Mouse (Mus musculus) MEL (cell line): ENCODE measurements around the gene Usp22. TPM values are rescaled to one million over a fixed set of nuclear protein-coding genes. Genes with fewer than 3 reads are reported as not detected.

ENCODE experiments used
- DNase-seq: peaks from one replicate; pipeline ENCODE4 v3.0.0; 2011; ENCODE audit warnings: low read depth, low spot score
- H3K27ac ChIP-seq: 2 replicates; pipeline ENCODE4 v1.5.1; 2012; ENCODE audit warnings: low read depth, mild to moderate bottlenecking, control low read depth, low read length, moderate library complexity; ENCODE audit not compliant: control insufficient read depth
- H3K27me3 ChIP-seq, 2 experiments: fragments of 150-350 bp in 1 of 2; sonication (generic) in 1 of 2; 2 replicates each; pipeline ENCODE4 v1.6.1; 2012; ENCODE audit warnings: low read length in 2 of 2, mild to moderate bottlenecking in 2 of 2, improper control_type of control experiment in 1 of 2, moderate library complexity in 1 of 2; ENCODE audit not compliant: insufficient read depth in 2 of 2, control insufficient read depth in 1 of 2
- H3K36me3 ChIP-seq, 2 experiments: 2 replicates each; pipeline ENCODE4 v1.6.1; 2012 to 2014; ENCODE audit warnings: low read length in 2 of 2, improper control_type of control experiment in 1 of 2, inconsistent platforms in 1 of 2, mild to moderate bottlenecking in 1 of 2; ENCODE audit not compliant: insufficient read depth in 2 of 2, control insufficient read depth in 1 of 2
- H3K4me1 ChIP-seq, 2 experiments: fragments of 150-350 bp in 1 of 2; sonication (generic) in 1 of 2; 2 replicates each; pipeline ENCODE4 v1.6.1; 2012; ENCODE audit warnings: low read length in 2 of 2, improper control_type of control experiment in 1 of 2, mild to moderate bottlenecking in 1 of 2; ENCODE audit not compliant: insufficient read depth in 2 of 2, control insufficient read depth in 1 of 2
- H3K4me3 ChIP-seq, 2 experiments: fragments of 150-350 bp in 1 of 2; sonication (generic) in 1 of 2; 2 replicates each; pipeline ENCODE4 v1.5.1; 2012; ENCODE audit warnings: low read depth in 2 of 2, low read length in 2 of 2, mild to moderate bottlenecking in 2 of 2, moderate library complexity in 2 of 2, control low read depth in 1 of 2, improper control_type of control experiment in 1 of 2; ENCODE audit not compliant: control insufficient read depth in 1 of 2, insufficient read depth in 1 of 2
- H3K79me2 ChIP-seq: 2 replicates; pipeline ENCODE4 v1.6.1; 2012; ENCODE audit warnings: mild to moderate bottlenecking, low read length, moderate library complexity; ENCODE audit not compliant: control insufficient read depth, poor library complexity, insufficient read depth
- H3K9ac ChIP-seq: 2 replicates; pipeline ENCODE4 v1.6.1; 2012; ENCODE audit warnings: low read depth, mild to moderate bottlenecking, control low read depth, low read length, moderate library complexity; ENCODE audit not compliant: control insufficient read depth, poor library complexity, severe bottlenecking
- H3K9me3 ChIP-seq: fragments of 150-350 bp; sonication (generic); replicated peaks from 2 replicates; pipeline ENCODE4 v1.6.1; 2012; ENCODE audit warnings: mild to moderate bottlenecking, low read length, improper control_type of control experiment, moderate library complexity; ENCODE audit not compliant: insufficient read depth
- CHD1 ChIP-seq: IDR thresholded peaks from 2 replicates; pipeline ENCODE4 v1.6.1; 2012; ENCODE audit warnings: low read depth, mild to moderate bottlenecking, inconsistent platforms, low read length, improper control_type of control experiment
- CTCF ChIP-seq, 3 experiments: IDR thresholded peaks in 2 of 3; conservative IDR thresholded peaks in 1 of 3; 2 replicates each; pipeline ENCODE4 v1.5.1; 2011 to 2012; ENCODE audit warnings: low read length in 3 of 3, low read depth in 2 of 3, mild to moderate bottlenecking in 2 of 3, improper control_type of control experiment in 1 of 3, inconsistent platforms in 1 of 3, mixed read lengths in 1 of 3, moderate library complexity in 1 of 3; ENCODE audit not compliant: control insufficient read depth in 1 of 3, insufficient read depth in 1 of 3, poor library complexity in 1 of 3, severe bottlenecking in 1 of 3
- E2F4 ChIP-seq: IDR thresholded peaks from 2 replicates; pipeline ENCODE4 v1.6.1; 2011; ENCODE audit warnings: low read depth, low read length, improper control_type of control experiment, borderline replicate concordance
- ELF1 ChIP-seq: IDR thresholded peaks from 2 replicates; pipeline ENCODE4 v1.6.1; 2014; ENCODE audit warnings: low read depth, mild to moderate bottlenecking, inconsistent platforms, low read length, improper control_type of control experiment, moderate library complexity
- EP300 ChIP-seq, 2 experiments: IDR thresholded peaks; 2 replicates each; pipeline ENCODE4 v1.6.1; 2011; ENCODE audit warnings: improper control_type of control experiment in 2 of 2, low read length in 2 of 2, low read depth in 1 of 2, mild to moderate bottlenecking in 1 of 2
- ETS1 ChIP-seq: IDR thresholded peaks from 2 replicates; pipeline ENCODE4 v1.6.1; 2012; ENCODE audit warnings: low read depth, mild to moderate bottlenecking, inconsistent platforms, low read length, improper control_type of control experiment, moderate library complexity
- GABPA ChIP-seq: IDR thresholded peaks from 2 replicates; pipeline ENCODE4 v1.6.1; 2012; ENCODE audit warnings: low read depth, mild to moderate bottlenecking, inconsistent platforms, low read length, improper control_type of control experiment, moderate library complexity
- GATA1 ChIP-seq: IDR thresholded peaks from 2 replicates; pipeline ENCODE4 v1.6.1; 2011; ENCODE audit warnings: low read depth, low read length, improper control_type of control experiment
- MXI1 ChIP-seq: IDR thresholded peaks from 2 replicates; pipeline ENCODE4 v1.6.1; 2011; ENCODE audit warnings: mild to moderate bottlenecking, low read depth, low read length, improper control_type of control experiment
- POLR2AphosphoS2 ChIP-seq: IDR thresholded peaks from 2 replicates; pipeline ENCODE4 v1.6.1; 2011; ENCODE audit warnings: low read length, improper control_type of control experiment
- RAD21 ChIP-seq: IDR thresholded peaks from 2 replicates; pipeline ENCODE4 v1.6.1; 2011; ENCODE audit warnings: mild to moderate bottlenecking, low read depth, low read length, improper control_type of control experiment
- RCOR1 ChIP-seq: IDR thresholded peaks from 2 replicates; pipeline ENCODE4 v1.6.1; 2012; ENCODE audit warnings: low read depth, mild to moderate bottlenecking, inconsistent platforms, low read length, improper control_type of control experiment
- SMC3 ChIP-seq: IDR thresholded peaks from 2 replicates; pipeline ENCODE4 v1.6.1; 2011; ENCODE audit warnings: low read depth, low read length, improper control_type of control experiment
- TAL1 ChIP-seq: IDR thresholded peaks from 2 replicates; pipeline ENCODE4 v1.6.1; 2012; ENCODE audit warnings: mild to moderate bottlenecking, inconsistent platforms, low read length, moderate library complexity, mixed read lengths
- TCF12 ChIP-seq: IDR thresholded peaks from 2 replicates; pipeline ENCODE4 v1.6.1; 2014; ENCODE audit warnings: low read depth, mild to moderate bottlenecking, inconsistent platforms, low read length, improper control_type of control experiment, moderate library complexity
- USF1 ChIP-seq: IDR thresholded peaks from 2 replicates; pipeline ENCODE4 v1.6.1; 2014; ENCODE audit warnings: low read depth, mild to moderate bottlenecking, inconsistent platforms, low read length, improper control_type of control experiment, moderate library complexity
- ZC3H11A ChIP-seq: IDR thresholded peaks from 2 replicates; pipeline ENCODE4 v1.6.1; 2012; ENCODE audit warnings: low read depth, mild to moderate bottlenecking, inconsistent platforms, low read length, improper control_type of control experiment
- ZKSCAN1 ChIP-seq: IDR thresholded peaks from 2 replicates; pipeline ENCODE4 v1.6.1; 2012; ENCODE audit warnings: low read depth, mild to moderate bottlenecking, inconsistent platforms, low read length, improper control_type of control experiment, moderate library complexity
- ZMIZ1 ChIP-seq: IDR thresholded peaks from 2 replicates; pipeline ENCODE4 v1.6.1; 2012; ENCODE audit warnings: low read depth, mild to moderate bottlenecking, inconsistent platforms, low read length, improper control_type of control experiment, moderate library complexity
- ZNF384 ChIP-seq: IDR thresholded peaks from 2 replicates; pipeline ENCODE4 v1.6.1; 2012; ENCODE audit warnings: low read depth, mild to moderate bottlenecking, inconsistent platforms, low read length, improper control_type of control experiment
- polyA plus RNA-seq, 2 experiments: library from polyadenylated mRNA; stranded (reverse) in 1 of 2; unstranded in 1 of 2; fragments of >175 nt in 1 of 2; fragments of >200 nt in 1 of 2; gene quantifications; 2 replicates each; pipeline versions ENCODE4 v1.2.1 to v1.2.4; 2012; ENCODE audit warnings: low replicate concordance in 2 of 2, low read depth in 1 of 2; ENCODE audit not compliant: insufficient read length in 2 of 2, insufficient read depth in 1 of 2, missing spikeins in 1 of 2
- total RNA-seq: library from RNA; depleted of rRNA; stranded (reverse); fragments of 300-350 nt; gene quantifications from 2 replicates; pipeline ENCODE4 v1.2.3, GENCODE M21; 2012

Gene Usp22
- total and polyA plus RNA-seq, 3 experiments, result 36.5 to 646 (median 36.9) TPM

- peaks cover 0 to 4% of the 10 kb centered on the region in 2 experiments; a peak in 1 of 4 replicates for H3K27me3 ChIP-seq
- H3K36me3 ChIP-seq, result no peaks in the 10 kb centered on the region
- H3K9me3 ChIP-seq, result no peaks in the 10 kb centered on the region
- H3K27ac ChIP-seq, result no peak overlapping the region
- no peak overlapping the region for H3K4me3 ChIP-seq
- no peak for DNase-seq
- H3K9ac ChIP-seq, result no peak overlapping the region
- TF ChIP-seq CTCF (IDR thresholded peaks at IDR 0.05 in 2 of 3, conservative IDR thresholded peaks at IDR 0.05 in 1 of 3; ENCODE audit: control insufficient read depth in 1 of 3, insufficient read depth in 1 of 3, low read depth in 2 of 3, low read length in 3 of 3, poor library complexity in 1 of 3, severe bottlenecking in 1 of 3), result no peak
- no peak for TF ChIP-seq USF1
- TF ChIP-seq TAL1, result no peak
- no peak for TF ChIP-seq ETS1
- TF ChIP-seq MXI1, result no peak
- no peak for TF ChIP-seq ZC3H11A
- no peak for TF ChIP-seq GATA1
- TF ChIP-seq ELF1, result no peak
- TF ChIP-seq ZNF384, result no peak
- TF ChIP-seq POLR2AphosphoS2, result no peak
- H3K4me1 ChIP-seq, result no peaks in the 10 kb centered on the region
- H3K79me2 ChIP-seq, result no peaks in the 10 kb centered on the region
Measured at GRCm38 (mm10) chr11:61123886-61124285, 51.0 kb downstream of the Usp22 start.

- Histone ChIP-seq H3K9ac (no peak overlapping the region), H3K36me3 (no peaks in the 10 kb centered on the region), H3K27ac (no peak overlapping the region), H3K79me2 (no peaks in the 10 kb centered on the region), H3K27me3 (peaks cover 0 to 6% of the 10 kb centered on the region in 2 experiments; a peak in 2 of 4 replicates), H3K4me3 (no peak overlapping the region), H3K9me3 (no peaks in the 10 kb centered on the region), H3K4me1 (no peaks in the 10 kb centered on the region)
- no peak for TF ChIP-seq E2F4
- TF ChIP-seq RCOR1, result no peak
- TF ChIP-seq ZKSCAN1, result no peak
- no peak for TF ChIP-seq EP300 (IDR thresholded peaks at IDR 0.05; ENCODE audit: low read depth in 1 of 2, low read length in 2 of 2)
- no peak for TF ChIP-seq TAL1
- TF ChIP-seq ZMIZ1, result no peak
- no peak for TF ChIP-seq SMC3
- no peak for TF ChIP-seq RAD21
- TF ChIP-seq CHD1, result no peak
- TF ChIP-seq GABPA, result no peak
- TF ChIP-seq CTCF (IDR thresholded peaks at IDR 0.05 in 2 of 3, conservative IDR thresholded peaks at IDR 0.05 in 1 of 3; ENCODE audit: control insufficient read depth in 1 of 3, insufficient read depth in 1 of 3, low read depth in 2 of 3, low read length in 3 of 3, poor library complexity in 1 of 3, severe bottlenecking in 1 of 3), result no peak
- TF ChIP-seq TCF12, result no peak
- DNase-seq, result no peak
Measured at GRCm38 (mm10) chr11:61122769-61123288, 52.0 kb downstream of the Usp22 start.
